Mouse (Mus musculus): ENCODE results near the gene Vps33b. TPM values are rescaled to one million over a fixed set of nuclear protein-coding genes. Genes with fewer than 3 reads are reported as not detected.

Gene Vps33b
- total RNA-seq (2012; rRNA removed) (24.9 and 27.6 TPM in 2 replicates), polyA plus RNA-seq (2012; ENCODE audit: insufficient read depth in 1 of 2, insufficient read length in 2 of 2, low read depth in 1 of 2, low replicate concordance in 2 of 2, missing spikeins in 1 of 2) (10 to 100 TPM in 1 of 2 experiments, not detected in 1; 23.4 TPM)

GRCm38 (mm10) chr7:80268897-80269750 lies at the start of gene Vps33b:
Gene Vps33b, plus strand, starts transcription at chr7:80269649.
- no peaks in the 10 kb centered on the region for H3K9me3 ChIP-seq (replicated peaks; ENCODE audit: insufficient read depth, low read length)
- peak within 1 kb of the TSS; percentile 78 to 91 for H3K4me3 ChIP-seq (ENCODE audit: control insufficient read depth in 1 of 2, insufficient read depth in 1 of 2, low read depth in 2 of 2, low read length in 2 of 2)
- H3K27ac ChIP-seq (ENCODE audit: control insufficient read depth, low read depth, low read length): peak within 1 kb of the TSS; percentile 60
- H3K27me3 ChIP-seq (ENCODE audit: control insufficient read depth in 1 of 2, insufficient read depth in 2 of 2, low read length in 2 of 2): no peaks in the 10 kb centered on the region
- H3K9ac ChIP-seq (ENCODE audit: control insufficient read depth, low read depth, low read length, poor library complexity, severe bottlenecking): peak within 1 kb of the TSS; percentile 74
- peak; percentile 96 for DNase-seq (ENCODE audit: low read depth, low spot score)
- TF ChIP-seq TBP (IDR thresholded peaks at IDR 0.05; ENCODE audit: low read depth, low read length): no peak
- peak; percentile 70 for TF ChIP-seq ETS1 (IDR thresholded peaks at IDR 0.05; ENCODE audit: low read depth, low read length)
- peak; percentile 83 for TF ChIP-seq GATA1 (IDR thresholded peaks at IDR 0.05; ENCODE audit: low read depth, low read length)
- 0 out of 2 replicates have a peak, but pooled peaks have one; percentile 32 for TF ChIP-seq RCOR1 (IDR thresholded peaks at IDR 0.05; ENCODE audit: low read depth, low read length)
- no peak for TF ChIP-seq TCF12 (IDR thresholded peaks at IDR 0.05; ENCODE audit: low read depth, low read length)
- TF ChIP-seq ZMIZ1 (IDR thresholded peaks at IDR 0.05; ENCODE audit: low read depth, low read length): peak; percentile 42; the same call in 1 of the 2 replicates
- TF ChIP-seq USF2 (IDR thresholded peaks at IDR 0.05; ENCODE audit: borderline replicate concordance in 1 of 2, insufficient read depth in 1 of 2, low read depth in 1 of 2, low read length in 2 of 2): no peak
- TF ChIP-seq CHD1 (IDR thresholded peaks at IDR 0.05; ENCODE audit: low read depth, low read length): no peak
- TF ChIP-seq HCFC1 (IDR thresholded peaks at IDR 0.05; ENCODE audit: low read depth, low read length): peak; percentile 92
- TF ChIP-seq USF1 (IDR thresholded peaks at IDR 0.05; ENCODE audit: low read depth, low read length): 0 out of 2 replicates have a peak, but pooled peaks have one; percentile 12
- TF ChIP-seq EP300 (IDR thresholded peaks at IDR 0.05; ENCODE audit: low read depth in 1 of 2, low read length in 2 of 2): peak in 1 of 2 experiments; percentile 42; a peak in 2 of 4 replicates
- TF ChIP-seq MXI1 (IDR thresholded peaks at IDR 0.05; ENCODE audit: low read depth, low read length): peak; percentile 98
- no peak for TF ChIP-seq POLR2AphosphoS5 (IDR thresholded peaks at IDR 0.05; ENCODE audit: borderline replicate concordance, low read depth, low read length)
- TF ChIP-seq MEF2A (IDR thresholded peaks at IDR 0.05; ENCODE audit: extremely low read depth, insufficient replicate concordance, low read depth, low read length, poor library complexity, severe bottlenecking): no peak
- TF ChIP-seq POLR2A (IDR thresholded peaks at IDR 0.05; ENCODE audit: control insufficient read depth in 1 of 2, insufficient read depth in 1 of 2, low read depth in 1 of 2, low read length in 2 of 2, poor library complexity in 1 of 2): peak in 1 of 2 experiments; percentile 86; a peak in 3 of 4 replicates
- no peak for TF ChIP-seq BHLHE40 (IDR thresholded peaks at IDR 0.05; ENCODE audit: borderline replicate concordance, low read depth, low read length)
- TF ChIP-seq TAL1 (IDR thresholded peaks at IDR 0.05; ENCODE audit: low read length): no peak
- peak; percentile 85 for TF ChIP-seq NELFE (IDR thresholded peaks at IDR 0.05; ENCODE audit: low read depth, low read length)
- TF ChIP-seq POLR2AphosphoS2 (IDR thresholded peaks at IDR 0.05; ENCODE audit: low read length): peak; percentile 68; the same call in 1 of the 2 replicates
- peak; percentile 75 for TF ChIP-seq MAX (IDR thresholded peaks at IDR 0.05; ENCODE audit: low read length)
- TF ChIP-seq KAT2A (conservative IDR thresholded peaks at IDR 0.05; ENCODE audit: low read depth, low read length): peak; percentile 66; the same call in 1 of the 2 replicates
- no peak for TF ChIP-seq MAZ (IDR thresholded peaks at IDR 0.05; ENCODE audit: low read depth, low read length)
- TF ChIP-seq NRF1 (IDR thresholded peaks at IDR 0.05; ENCODE audit: insufficient read depth, low read depth, low read length, poor library complexity, severe bottlenecking): no peak
- TF ChIP-seq ELF1 (IDR thresholded peaks at IDR 0.05; ENCODE audit: low read depth, low read length): peak; percentile 100
- no peak for TF ChIP-seq E2F4 (IDR thresholded peaks at IDR 0.05; ENCODE audit: borderline replicate concordance, low read depth, low read length)
- peak; percentile 64; the same call in 1 of the 2 replicates for TF ChIP-seq MYC (IDR thresholded peaks at IDR 0.05; ENCODE audit: low read depth, low read length)
- TF ChIP-seq SIN3A (IDR thresholded peaks at IDR 0.05; ENCODE audit: low read length): peak; percentile 99
- no peak for TF ChIP-seq MAFK (IDR thresholded peaks at IDR 0.05; ENCODE audit: borderline replicate concordance, low read depth, low read length)
- peaks cover 16% of the 10 kb centered on the region for H3K79me2 ChIP-seq (ENCODE audit: control insufficient read depth, insufficient read depth, low read length, poor library complexity)
- peaks cover 9 to 19% of the 10 kb centered on the region in 2 experiments for H3K4me1 ChIP-seq (ENCODE audit: control insufficient read depth in 1 of 2, insufficient read depth in 2 of 2, low read length in 2 of 2)
- H3K36me3 ChIP-seq (ENCODE audit: control insufficient read depth in 1 of 2, insufficient read depth in 2 of 2, low read length in 2 of 2): peaks cover 4 to 25% of the 10 kb centered on the region in 2 experiments
